Mouse (Mus musculus) spleen, adult 2 months (tissue): ENCODE measurements around the gene Asb18. TPM values are rescaled to one million over a fixed set of nuclear protein-coding genes. Genes with fewer than 3 reads are reported as not detected.

ENCODE experiments used
- DNase-seq, 2 experiments: peaks; one replicate each; pipeline versions ENCODE4 v3.0.0 to v3.0.0-alpha.2; 2012 to 2021; ENCODE audit warnings: low spot score in 2 of 2, low read depth in 1 of 2
- H3K27ac ChIP-seq: fragments of 200-500 bp; 2 replicates; pipeline ENCODE4 v1.5.1; 2012; ENCODE audit warnings: low read length, inconsistent platforms; ENCODE audit not compliant: insufficient read depth
- H3K27me3 ChIP-seq: fragments of 200-500 bp; 2 replicates; pipeline ENCODE4 v1.6.1; 2012; ENCODE audit warnings: mild to moderate bottlenecking, moderate library complexity, low read length, inconsistent platforms; ENCODE audit not compliant: control insufficient read depth, insufficient read depth
- H3K36me3 ChIP-seq: fragments of 200-500 bp; 2 replicates; pipeline ENCODE4 v1.6.1; 2012; ENCODE audit warnings: mild to moderate bottlenecking, low read length, inconsistent platforms; ENCODE audit not compliant: control insufficient read depth, insufficient read depth
- H3K4me1 ChIP-seq: fragments of 200-500 bp; 2 replicates; pipeline ENCODE4 v1.6.1; 2011; ENCODE audit warnings: inconsistent platforms; ENCODE audit not compliant: control insufficient read depth, insufficient read depth, insufficient read length
- H3K4me3 ChIP-seq: fragments of 200-500 bp; 2 replicates; pipeline ENCODE4 v1.5.1; 2011; ENCODE audit warnings: mild to moderate bottlenecking, inconsistent platforms; ENCODE audit not compliant: insufficient read depth, insufficient read length; ENCODE audit errors: extremely low read depth
- CTCF ChIP-seq: fragments of 200-500 bp; IDR thresholded peaks from 2 replicates; pipeline ENCODE4 v1.5.1; 2011; ENCODE audit warnings: mild to moderate bottlenecking, inconsistent platforms; ENCODE audit not compliant: insufficient read depth, insufficient read length, insufficient replicate concordance; ENCODE audit errors: extremely low read depth
- POLR2A ChIP-seq: fragments of 200-500 bp; IDR thresholded peaks from 2 replicates; pipeline ENCODE4 v1.6.1; 2011; ENCODE audit warnings: low read depth, low read length, inconsistent platforms
- WGBS: fragments of 180-500 bp; shearing (Covaris S2); methylation state at CpG from one replicate; pipeline ENCODE4 v1.1.7; 2018; 5-methylcytosine and 5-hydroxymethylcytosine counted together
- polyA plus RNA-seq: library from polyadenylated mRNA; depleted of rRNA; stranded (reverse); fragments of >200 nt; gene quantifications from 2 replicates; pipeline ENCODE4 v1.2.3, GENCODE M21; 2012

The Asb18 gene
- polyA plus RNA-seq, 1 experiment, result not detected

DNA sequence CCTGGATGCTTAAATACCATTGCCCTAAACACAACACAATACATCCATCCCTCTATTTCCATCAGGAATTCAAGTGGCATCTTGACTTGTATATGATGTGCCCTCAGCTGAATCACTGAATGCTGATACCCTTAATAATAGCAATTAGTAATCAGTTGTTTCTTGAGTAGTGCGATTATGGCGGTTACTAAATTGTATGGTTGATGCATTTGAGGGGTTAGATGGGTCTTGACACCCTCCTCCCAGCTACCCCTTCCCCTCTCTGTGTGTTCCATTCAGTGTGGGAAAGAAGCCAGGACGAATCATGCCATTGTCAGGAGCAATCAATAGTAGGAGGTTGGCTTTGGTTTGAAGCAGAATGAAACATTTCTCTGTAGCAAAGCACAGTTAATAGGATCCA is 5.3 kb downstream of the Asb18 start:
- H3K4me1 ChIP-seq, result no peaks in the 10 kb centered on the region
- no peak overlapping the region for H3K4me3 ChIP-seq
- H3K27me3 ChIP-seq, result no peaks in the 10 kb centered on the region
- H3K36me3 ChIP-seq, result no peaks in the 10 kb centered on the region
- no peak for TF ChIP-seq CTCF
- TF ChIP-seq POLR2A, result no peak
- 80% methylated on average over 3 of the region's 3 CpGs for WGBS
- DNase-seq, result no peak
- no peak overlapping the region for H3K27ac ChIP-seq

DNA sequence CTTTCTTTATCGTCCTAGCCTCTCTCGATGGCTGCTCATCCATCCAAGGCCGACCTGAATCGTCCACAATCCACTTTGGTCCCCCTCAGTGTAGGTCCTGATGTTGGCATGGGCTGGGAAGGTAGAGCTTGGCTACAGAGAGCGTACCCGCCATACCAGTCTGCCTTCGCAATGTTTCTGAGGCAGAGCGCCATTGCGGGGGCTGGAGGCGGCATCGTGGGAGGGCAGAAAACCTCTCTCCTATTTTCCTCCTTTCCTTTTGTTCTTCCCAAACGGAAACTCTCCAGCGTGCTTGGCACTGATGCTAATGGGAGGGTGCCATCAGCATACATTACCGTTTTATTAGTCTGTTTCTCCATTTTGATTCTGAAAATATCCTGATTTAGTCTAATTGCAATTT is 7.8 kb downstream of the Asb18 start:
- TF ChIP-seq POLR2A (no peak), CTCF (no peak)

DNA sequence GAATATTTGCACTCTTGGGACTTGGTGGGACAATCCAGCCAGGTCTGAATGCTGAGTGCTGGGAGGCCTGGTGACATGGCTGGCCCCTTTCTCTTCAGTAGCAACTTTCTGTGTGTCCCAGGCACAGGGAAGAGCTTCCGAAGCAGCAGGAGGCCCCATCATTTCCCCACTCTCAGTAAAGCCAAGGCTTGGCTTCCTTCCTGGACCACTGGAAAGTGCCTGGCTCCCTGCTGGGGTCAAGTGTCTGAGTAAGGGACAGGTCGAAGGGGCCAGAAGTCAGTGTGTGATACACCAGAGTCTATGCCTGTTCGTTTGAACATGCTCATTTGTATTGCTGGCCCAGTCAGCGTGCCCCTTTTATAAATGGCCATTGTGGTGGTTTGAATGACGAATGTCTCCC is 13.5 kb downstream of the Asb18 start:
- Histone ChIP-seq H3K36me3 (no peaks in the 10 kb centered on the region), H3K27me3 (no peaks in the 10 kb centered on the region), H3K27ac (no peak overlapping the region), H3K4me1 (no peaks in the 10 kb centered on the region), H3K4me3 (no peak overlapping the region)
- no peak for DNase-seq
- TF ChIP-seq POLR2A, result no peak
- no peak for TF ChIP-seq CTCF
- 55% methylated on average over 5 of the region's 5 CpGs for WGBS

More for the DNA sequence above, 7.8 kb downstream of the Asb18 start:
- Histone ChIP-seq H3K4me3 (no peak overlapping the region), H3K27ac (no peak overlapping the region), H3K36me3 (no peaks in the 10 kb centered on the region), H3K4me1 (no peaks in the 10 kb centered on the region), H3K27me3 (no peaks in the 10 kb centered on the region)
- DNase-seq, result no peak
- WGBS, result 75% methylated on average over 14 of the region's 14 CpGs

DNA sequence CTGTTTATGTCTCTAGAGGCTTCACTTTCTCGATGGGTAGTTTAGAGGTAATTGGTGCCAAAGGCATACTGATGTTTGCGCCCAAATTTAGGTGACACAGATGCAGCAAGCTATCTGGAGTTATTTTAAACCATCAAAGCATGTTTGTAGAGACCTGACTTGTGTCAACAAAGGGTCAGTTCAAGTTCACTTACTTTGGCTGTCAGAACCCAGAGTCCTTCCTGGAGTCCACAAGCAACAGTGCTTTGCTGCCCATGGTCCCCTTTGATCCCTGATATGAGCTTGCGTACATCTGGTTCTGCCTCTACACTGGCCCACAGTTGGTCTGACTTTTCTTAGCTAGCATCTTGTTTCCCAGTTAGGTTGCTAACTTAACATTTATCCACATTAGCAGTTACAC is 14.6 kb downstream of the Asb18 start:
- WGBS, result 90% methylated on average over 3 of the region's 3 CpGs
- Histone ChIP-seq H3K27ac (no peak overlapping the region), H3K4me1 (no peaks in the 10 kb centered on the region), H3K36me3 (no peaks in the 10 kb centered on the region), H3K27me3 (no peaks in the 10 kb centered on the region), H3K4me3 (no peak overlapping the region)
- no peak for DNase-seq
- TF ChIP-seq CTCF, result no peak
- no peak for TF ChIP-seq POLR2A

DNA sequence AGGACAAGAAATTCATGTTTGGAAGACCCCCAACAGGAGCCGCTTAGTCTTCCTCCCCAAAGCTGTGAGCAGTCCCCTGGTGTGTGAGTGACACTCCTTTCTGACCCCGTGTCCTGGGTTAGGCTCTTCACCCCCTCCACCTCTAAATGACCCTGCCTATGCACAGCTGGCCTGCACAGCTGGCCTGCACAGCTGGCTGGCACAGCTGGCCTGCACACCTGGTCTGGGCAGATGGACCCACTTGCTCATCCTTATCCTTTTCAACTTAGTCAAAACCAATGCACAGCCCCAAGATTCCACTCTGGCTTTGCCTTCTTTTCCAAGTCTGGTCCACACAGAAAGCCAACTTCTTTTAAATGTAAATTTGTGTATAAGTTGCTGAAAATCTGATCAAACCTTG is 15.8 kb downstream of the Asb18 start:
- TF ChIP-seq CTCF (no peak), POLR2A (no peak)
- no peak for DNase-seq
- no peaks in the 10 kb centered on the region for H3K36me3 ChIP-seq
- no peak overlapping the region for H3K27ac ChIP-seq
- H3K4me1 ChIP-seq, result no peaks in the 10 kb centered on the region
- no peak overlapping the region for H3K4me3 ChIP-seq
- H3K27me3 ChIP-seq, result no peaks in the 10 kb centered on the region
- 73% methylated on average over 2 of the region's 2 CpGs for WGBS

DNA sequence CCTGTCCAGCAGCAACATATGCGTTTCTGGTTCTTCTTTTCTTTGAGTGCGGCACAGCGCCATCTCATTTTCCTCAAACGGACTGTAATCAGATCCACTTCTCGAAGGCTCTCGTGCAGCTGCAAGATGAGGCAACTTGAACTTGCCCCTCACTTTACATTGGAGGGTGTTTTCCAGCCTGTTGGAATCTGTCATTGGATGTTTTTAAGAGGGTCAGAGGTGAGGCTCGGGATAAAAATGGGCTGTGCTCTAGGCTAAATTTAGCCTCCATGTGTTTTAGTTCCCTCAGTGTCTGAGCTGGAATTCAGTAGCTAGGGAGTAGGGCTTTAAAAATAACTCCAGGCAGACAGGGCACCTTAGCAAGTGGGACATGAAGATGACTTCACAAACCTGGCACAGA is 16.4 kb downstream of the Asb18 start:
- Histone ChIP-seq H3K27me3 (no peaks in the 10 kb centered on the region), H3K36me3 (no peaks in the 10 kb centered on the region), H3K4me1 (no peaks in the 10 kb centered on the region), H3K4me3 (no peak overlapping the region), H3K27ac (no peak overlapping the region)
- TF ChIP-seq POLR2A (no peak), CTCF (no peak)
- no peak for DNase-seq
- 68% methylated on average over 7 of the region's 7 CpGs for WGBS

DNA sequence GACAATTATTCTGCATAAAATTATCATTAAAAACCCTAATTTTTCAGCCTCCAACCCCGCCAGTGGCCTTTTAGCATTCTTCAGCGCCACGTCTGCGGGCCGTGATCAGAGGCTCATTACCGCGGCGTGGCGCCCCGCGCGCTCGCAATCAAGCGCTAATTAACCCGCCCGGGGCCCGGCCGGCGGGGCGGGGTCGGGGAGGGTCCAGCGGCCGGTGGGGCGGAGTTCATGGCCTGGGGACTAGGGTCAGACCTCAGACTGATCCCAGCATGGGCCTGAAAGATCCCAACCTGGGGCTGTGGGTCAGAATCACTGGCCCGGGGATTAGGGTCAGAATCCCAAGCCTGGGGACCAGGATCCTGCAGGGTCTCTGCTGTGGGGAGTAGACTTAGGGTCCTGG is 22.2 kb downstream of the Asb18 start:
- Histone ChIP-seq H3K27ac (no peak overlapping the region), H3K36me3 (no peaks in the 10 kb centered on the region), H3K27me3 (peaks cover 6% of the 10 kb centered on the region; the same call in 1 of the 2 replicates), H3K4me1 (no peaks in the 10 kb centered on the region), H3K4me3 (no peak overlapping the region)
- DNase-seq, result no peak
- 11% methylated on average over 25 of the region's 25 CpGs for WGBS
- TF ChIP-seq POLR2A (no peak), CTCF (no peak)
